Mouse (Mus musculus) forebrain, embryonic 13.5 days (tissue): ENCODE data around the gene Phyh. TPM values are rescaled to one million over a fixed set of nuclear protein-coding genes. Genes with fewer than 3 reads are reported as not detected.

Experiments used
- ATAC-seq: fragments of 200-750 bp; cut with Nextera tagmentation; 2 replicates; pipeline ENCODE4 v1.8.0; 2017
- H3K27ac ChIP-seq: fragments of 300-500 bp; sonication (generic); 2 replicates; pipeline ENCODE4 v1.5.1; 2015; ENCODE audit warnings: inconsistent platforms, mild to moderate bottlenecking, moderate library complexity
- H3K27me3 ChIP-seq: fragments of 300-500 bp; sonication (generic); 2 replicates; pipeline ENCODE4 v1.6.1; 2015; ENCODE audit warnings: mild to moderate bottlenecking, inconsistent platforms
- H3K36me3 ChIP-seq: fragments of 300-500 bp; sonication (generic); 2 replicates; pipeline ENCODE4 v1.6.1; 2015; ENCODE audit warnings: mild to moderate bottlenecking, inconsistent platforms; ENCODE audit not compliant: poor library complexity, severe bottlenecking
- H3K4me1 ChIP-seq: fragments of 300-500 bp; sonication (generic); 2 replicates; pipeline ENCODE4 v1.6.1; 2015; ENCODE audit warnings: inconsistent platforms
- H3K4me2 ChIP-seq: fragments of 300-500 bp; sonication (generic); 2 replicates; pipeline ENCODE4 v1.6.1; 2015; ENCODE audit warnings: inconsistent platforms, mild to moderate bottlenecking, moderate library complexity
- H3K4me3 ChIP-seq: fragments of 300-500 bp; sonication (generic); 2 replicates; pipeline ENCODE4 v1.5.1; 2015; ENCODE audit warnings: mild to moderate bottlenecking, inconsistent platforms
- H3K9ac ChIP-seq: fragments of 300-500 bp; sonication (generic); 2 replicates; pipeline ENCODE4 v1.6.1; 2015; ENCODE audit warnings: mild to moderate bottlenecking, inconsistent platforms
- H3K9me3 ChIP-seq: fragments of 300-500 bp; sonication (generic); replicated peaks from 2 replicates; pipeline ENCODE4 v1.6.1; 2016; ENCODE audit warnings: inconsistent platforms
- WGBS: fragments of 180-500 bp; shearing (Covaris S2); methylation state at CpG from one replicate; pipeline ENCODE4 v1.1.7; 2015; 5-methylcytosine and 5-hydroxymethylcytosine counted together
- polyA plus RNA-seq: library from polyadenylated mRNA; unstranded; fragments of >200 nt; fragmentation: Nextera tagmentation; extraction: Ambion mirVana; gene quantifications from 2 replicates; pipeline ENCODE4 v1.2.1, GENCODE M21; 2015

The Phyh gene
- polyA plus RNA-seq, 1 experiment from 2014 or later = 41.9 TPM

- Histone ChIP-seq H3K27ac (no peak overlapping the region), H3K4me3 (no peak overlapping the region), H3K9me3 (no peaks in the 10 kb centered on the region), H3K36me3 (peaks cover 89% of the 10 kb centered on the region), H3K4me2 (no peak overlapping the region), H3K4me1 (no peaks in the 10 kb centered on the region), H3K27me3 (no peaks in the 10 kb centered on the region), H3K9ac (no peak overlapping the region)
- ATAC-seq = no peak
- 97% methylated on average over 4 of the region's 4 CpGs for WGBS
Measured at GRCm38 (mm10) chr2:4896970-4897369, 21.8 kb upstream of the Phyh start.

GRCm38 (mm10) chr2:4900624-4901023, 18.2 kb upstream of the Phyh start:
- H3K36me3 ChIP-seq = peaks cover 77% of the 10 kb centered on the region
- whole genome bisulfite sequencing = 96% methylated on average over 6 of the region's 6 CpGs
- no peak for ATAC-seq

GRCm38 (mm10) chr2:4902346-4902745, 16.5 kb upstream of the Phyh start:
- no peaks in the 10 kb centered on the region for H3K27me3 ChIP-seq
- no peak for ATAC-seq
- no peak overlapping the region for H3K4me3 ChIP-seq
- H3K9me3 ChIP-seq = no peaks in the 10 kb centered on the region
- peaks cover 77% of the 10 kb centered on the region for H3K36me3 ChIP-seq
- no peak overlapping the region for H3K4me2 ChIP-seq
- no peak overlapping the region for H3K27ac ChIP-seq
- 92% methylated on average over 5 of the region's 5 CpGs for WGBS
- peaks cover 4% of the 10 kb centered on the region; the same call in 1 of the 2 replicates for H3K4me1 ChIP-seq
- no peak overlapping the region for H3K9ac ChIP-seq

More at GRCm38 (mm10) chr2:4900624-4901023, 18.2 kb upstream of the Phyh start:
- H3K27me3 ChIP-seq = no peaks in the 10 kb centered on the region
- H3K9ac ChIP-seq = no peak overlapping the region
- no peak overlapping the region for H3K4me2 ChIP-seq
- H3K4me3 ChIP-seq = no peak overlapping the region
- H3K4me1 ChIP-seq = peaks cover 4% of the 10 kb centered on the region; the same call in 1 of the 2 replicates
- no peak overlapping the region for H3K27ac ChIP-seq
- H3K9me3 ChIP-seq = no peaks in the 10 kb centered on the region

GRCm38 (mm10) chr2:4907120-4907519, 11.7 kb upstream of the Phyh start:
- Histone ChIP-seq H3K27me3 (no peaks in the 10 kb centered on the region), H3K27ac (no peak overlapping the region), H3K4me1 (peaks cover 4% of the 10 kb centered on the region; the same call in 1 of the 2 replicates), H3K4me2 (no peak overlapping the region), H3K9ac (no peak overlapping the region), H3K36me3 (peaks cover 55% of the 10 kb centered on the region), H3K9me3 (no peaks in the 10 kb centered on the region), H3K4me3 (no peak overlapping the region)
- WGBS = 86% methylated on average over 6 of the region's 6 CpGs
- ATAC-seq = no peak

GRCm38 (mm10) chr2:4907916-4908315, 10.9 kb upstream of the Phyh start:
- Histone ChIP-seq H3K9me3 (no peaks in the 10 kb centered on the region), H3K27me3 (no peaks in the 10 kb centered on the region), H3K27ac (no peak overlapping the region), H3K4me3 (no peak overlapping the region), H3K4me1 (peaks cover 4% of the 10 kb centered on the region; the same call in 1 of the 2 replicates), H3K36me3 (peaks cover 50% of the 10 kb centered on the region), H3K9ac (no peak overlapping the region), H3K4me2 (no peak overlapping the region)
- WGBS = 91% methylated on average over 7 of the region's 7 CpGs
- no peak for ATAC-seq

- H3K4me1 ChIP-seq = peaks cover 4% of the 10 kb centered on the region; the same call in 1 of the 2 replicates
- H3K4me2 ChIP-seq = no peak overlapping the region
- no peaks in the 10 kb centered on the region for H3K9me3 ChIP-seq
- H3K9ac ChIP-seq = no peak overlapping the region
- ATAC-seq = no peak
- 95% methylated on average over 3 of the region's 3 CpGs for WGBS
- no peak overlapping the region for H3K27ac ChIP-seq
- H3K36me3 ChIP-seq = peaks cover 50% of the 10 kb centered on the region
- H3K4me3 ChIP-seq = no peak overlapping the region
- no peaks in the 10 kb centered on the region for H3K27me3 ChIP-seq
Measured at GRCm38 (mm10) chr2:4908771-4909315, 10.0 kb upstream of the Phyh start.

GRCm38 (mm10) chr2:4909909-4910308, 8.9 kb upstream of the Phyh start:
- Histone ChIP-seq H3K4me1 (peaks cover 1% of the 10 kb centered on the region; the same call in 1 of the 2 replicates), H3K4me3 (no peak overlapping the region), H3K9ac (no peak overlapping the region), H3K9me3 (no peaks in the 10 kb centered on the region), H3K4me2 (no peak overlapping the region), H3K36me3 (peaks cover 47% of the 10 kb centered on the region), H3K27ac (no peak overlapping the region), H3K27me3 (no peaks in the 10 kb centered on the region)
- no peak for ATAC-seq
- 73% methylated on average over 6 of the region's 6 CpGs for WGBS

GRCm38 (mm10) chr2:4910521-4910920, 8.3 kb upstream of the Phyh start:
- Histone ChIP-seq H3K9ac (no peak overlapping the region), H3K27me3 (no peaks in the 10 kb centered on the region), H3K36me3 (peaks cover 41% of the 10 kb centered on the region), H3K27ac (no peak overlapping the region), H3K4me3 (no peak overlapping the region), H3K9me3 (no peaks in the 10 kb centered on the region), H3K4me2 (no peak overlapping the region), H3K4me1 (no peaks in the 10 kb centered on the region)
- no peak for ATAC-seq
- WGBS = 94% methylated on average over 4 of the region's 4 CpGs

GRCm38 (mm10) chr2:4913949-4914348, 4.9 kb upstream of the Phyh start:
- H3K4me1 ChIP-seq = 0 out of 2 replicates have a peak, but pooled peaks cover 3% of the 10 kb centered on the region
- WGBS = 63% methylated on average over 7 of the region's 7 CpGs
- no peak overlapping the region for H3K4me2 ChIP-seq
- no peaks in the 10 kb centered on the region for H3K9me3 ChIP-seq
- H3K27me3 ChIP-seq = no peaks in the 10 kb centered on the region
- no peak overlapping the region for H3K4me3 ChIP-seq
- H3K36me3 ChIP-seq = peaks cover 9% of the 10 kb centered on the region
- no peak for ATAC-seq
- H3K9ac ChIP-seq = no peak overlapping the region
- no peak overlapping the region for H3K27ac ChIP-seq

GRCm38 (mm10) chr2:4916037-4916436, 2.8 kb upstream of the Phyh start:
- WGBS = 77% methylated on average over 6 of the region's 6 CpGs
- 0 out of 2 replicates have a peak, but pooled peaks cover 8% of the 10 kb centered on the region for H3K4me1 ChIP-seq
- no peak overlapping the region for H3K27ac ChIP-seq
- no peak overlapping the region for H3K4me3 ChIP-seq
- no peak overlapping the region for H3K4me2 ChIP-seq
- H3K27me3 ChIP-seq = no peaks in the 10 kb centered on the region
- H3K36me3 ChIP-seq = no peaks in the 10 kb centered on the region
- H3K9ac ChIP-seq = no peak overlapping the region
- no peaks in the 10 kb centered on the region for H3K9me3 ChIP-seq
- no peak for ATAC-seq

- no peak overlapping the region for H3K27ac ChIP-seq
- H3K4me2 ChIP-seq = 0 out of 2 replicates have a peak overlapping the region, but pooled peaks have one; percentile 19
- no peaks in the 10 kb centered on the region for H3K36me3 ChIP-seq
- no peak overlapping the region for H3K9ac ChIP-seq
- no peaks in the 10 kb centered on the region for H3K27me3 ChIP-seq
- 17% methylated on average over 8 of the region's 8 CpGs for WGBS
- H3K4me3 ChIP-seq = no peak overlapping the region
- H3K4me1 ChIP-seq = 0 out of 2 replicates have a peak, but pooled peaks cover 8% of the 10 kb centered on the region
- ATAC-seq = no peak
- no peaks in the 10 kb centered on the region for H3K9me3 ChIP-seq
Measured at GRCm38 (mm10) chr2:4917326-4918021, 1.3 kb upstream of the Phyh start.

GRCm38 (mm10) chr2:4921019-4921418, 2.2 kb downstream of the Phyh start:
- WGBS = 67% methylated on average over 5 of the region's 5 CpGs
- Histone ChIP-seq H3K27ac (no peak overlapping the region), H3K9me3 (no peaks in the 10 kb centered on the region), H3K4me2 (no peak overlapping the region), H3K9ac (no peak overlapping the region), H3K27me3 (no peaks in the 10 kb centered on the region), H3K4me1 (0 out of 2 replicates have a peak, but pooled peaks cover 8% of the 10 kb centered on the region), H3K36me3 (no peaks in the 10 kb centered on the region), H3K4me3 (no peak overlapping the region)
- ATAC-seq = no peak
